In genomic region chr4:150898716-150899365, GRCm38 (mm10) we compare ENCODE assay signal across 9 mouse cellular contexts. TPM values are rescaled to one million over a fixed set of nuclear protein-coding genes. Genes with fewer than 3 reads are reported as not detected.
A peak's percentile ranks its signal among the peaks of the same experiment; 100 is the strongest.
DNase-seq lines count a peak whose midpoint lies in the region; ATAC-seq and TF ChIP-seq lines count a peak whose summit lies in the region.
"Had no signal": no experiment of that assay in that cellular context is flagged by ENCODE, and none has a peak within 500 bp of the region (broad histone marks: within the 10 kb centered on the region; RNA-seq: fewer than 3 reads in every experiment).

No protein-coding gene starts in this region.

- WGBS in kidney, embryonic 15.5 days = 47% methylated on average over 13 of the region's 13 CpGs
- 54% methylated on average over 13 of the region's 13 CpGs for WGBS in intestine, embryonic 15.5 days
- WGBS in liver, embryonic 13.5 days (ENCODE audit: insufficient replicate concordance) = 60% methylated on average over 13 of the region's 13 CpGs
- WGBS in neural tube, embryonic 12.5 days = 62% methylated on average over 13 of the region's 13 CpGs
- WGBS in stomach, embryonic 15.5 days = 57% methylated on average over 13 of the region's 13 CpGs

- TF ChIP-seq POLR2A in brain, embryonic 14.5 days (IDR thresholded peaks at IDR 0.05; ENCODE audit: borderline replicate concordance, extremely low read depth, insufficient read depth, insufficient read length, poor library complexity, severe bottlenecking) = no peak

- H3K4me2 ChIP-seq in kidney, embryonic 15.5 days = no peak overlapping the region
- H3K4me2 ChIP-seq in intestine, embryonic 15.5 days (replicated peaks) = no peak overlapping the region
- H3K4me2 ChIP-seq in liver, embryonic 13.5 days = no peak overlapping the region
- no peak overlapping the region for H3K4me2 ChIP-seq in neural tube, embryonic 12.5 days (replicated peaks)
- H3K4me2 ChIP-seq in stomach, embryonic 15.5 days = no peak overlapping the region
- H3K4me2 ChIP-seq: lung, embryonic 15.5 days had no signal

- no peak for ATAC-seq in kidney, embryonic 15.5 days (replicated peaks; ENCODE audit: low FRiP score)
- peak; percentile 76 for ATAC-seq in frontal cortex, adult (ENCODE audit: low TSS enrichment)
- ATAC-seq in intestine, embryonic 15.5 days = peak; percentile 64
- peak; percentile 48 for ATAC-seq in liver, embryonic 13.5 days (ENCODE audit: low read depth)
- peak; percentile 41; the same call in 1 of the 2 replicates for ATAC-seq in neural tube, embryonic 12.5 days (ENCODE audit: low FRiP score, low read depth)
- peak; percentile 45; the same call in 1 of the 2 replicates for ATAC-seq in stomach, embryonic 15.5 days (ENCODE audit: insufficient read depth, low FRiP score, low read depth)

- H3K27me3 ChIP-seq in kidney, embryonic 15.5 days = no peaks in the 10 kb centered on the region
- H3K27me3 ChIP-seq in intestine, embryonic 15.5 days (replicated peaks) = no peaks in the 10 kb centered on the region
- no peaks in the 10 kb centered on the region for H3K27me3 ChIP-seq in liver, embryonic 13.5 days
- no peaks in the 10 kb centered on the region for H3K27me3 ChIP-seq in neural tube, embryonic 12.5 days (replicated peaks)
- H3K27me3 ChIP-seq in stomach, embryonic 15.5 days (replicated peaks) = no peaks in the 10 kb centered on the region
- H3K27me3 ChIP-seq: lung, embryonic 15.5 days had no signal

- H3K36me3 ChIP-seq in kidney, embryonic 15.5 days = peaks cover 75% of the 10 kb centered on the region
- H3K36me3 ChIP-seq in intestine, embryonic 15.5 days = peaks cover 56% of the 10 kb centered on the region
- peaks cover 79% of the 10 kb centered on the region for H3K36me3 ChIP-seq in liver, embryonic 13.5 days
- peaks cover 77% of the 10 kb centered on the region for H3K36me3 ChIP-seq in neural tube, embryonic 12.5 days
- peaks cover 44% of the 10 kb centered on the region for H3K36me3 ChIP-seq in stomach, embryonic 15.5 days

- H3K27ac ChIP-seq in kidney, embryonic 15.5 days = no peak overlapping the region
- H3K27ac ChIP-seq in intestine, embryonic 15.5 days = no peak overlapping the region
- no peak overlapping the region for H3K27ac ChIP-seq in liver, embryonic 13.5 days
- no peak overlapping the region for H3K27ac ChIP-seq in neural tube, embryonic 12.5 days
- H3K27ac ChIP-seq in stomach, embryonic 15.5 days = no peak overlapping the region
- H3K27ac ChIP-seq: lung, embryonic 15.5 days had no signal

- H3K4me1 ChIP-seq in kidney, embryonic 15.5 days = peaks cover 24% of the 10 kb centered on the region
- peaks cover 17% of the 10 kb centered on the region for H3K4me1 ChIP-seq in intestine, embryonic 15.5 days (replicated peaks)
- H3K4me1 ChIP-seq in liver, embryonic 13.5 days (replicated peaks) = peaks cover 24% of the 10 kb centered on the region
- no peaks in the 10 kb centered on the region for H3K4me1 ChIP-seq in neural tube, embryonic 12.5 days
- 0 out of 2 replicates have a peak, but pooled peaks cover 5% of the 10 kb centered on the region for H3K4me1 ChIP-seq in stomach, embryonic 15.5 days

- no peak overlapping the region for H3K9ac ChIP-seq in kidney, embryonic 15.5 days
- no peak overlapping the region for H3K9ac ChIP-seq in intestine, embryonic 15.5 days
- H3K9ac ChIP-seq in liver, embryonic 13.5 days = no peak overlapping the region
- H3K9ac ChIP-seq in neural tube, embryonic 12.5 days = no peak overlapping the region
- H3K9ac ChIP-seq in stomach, embryonic 15.5 days = no peak overlapping the region
- H3K9ac ChIP-seq: lung, embryonic 15.5 days had no signal

- peak; percentile 75 for DNase-seq in kidney, adult 11 months
- peak; percentile 80 for DNase-seq in brain, embryonic 14.5 days (ENCODE audit: low read depth)
- DNase-seq in liver, embryonic 13.5 days = peak; percentile 51

- no peaks in the 10 kb centered on the region for H3K9me3 ChIP-seq in kidney, embryonic 15.5 days (replicated peaks)
- no peaks in the 10 kb centered on the region for H3K9me3 ChIP-seq in intestine, embryonic 15.5 days
- no peaks in the 10 kb centered on the region for H3K9me3 ChIP-seq in liver, embryonic 13.5 days (replicated peaks)
- no peaks in the 10 kb centered on the region for H3K9me3 ChIP-seq in neural tube, embryonic 12.5 days
- H3K9me3 ChIP-seq in stomach, embryonic 15.5 days = no peaks in the 10 kb centered on the region
- H3K9me3 ChIP-seq: lung, embryonic 15.5 days had no signal

- TF ChIP-seq CTCF in brain, embryonic 14.5 days (IDR thresholded peaks at IDR 0.05; ENCODE audit: borderline replicate concordance, extremely low read depth, insufficient read depth, insufficient read length) = peak; percentile 88

- no peak overlapping the region for H3K4me3 ChIP-seq in kidney, embryonic 15.5 days (replicated peaks)
- H3K4me3 ChIP-seq in intestine, embryonic 15.5 days (replicated peaks) = no peak overlapping the region
- no peak overlapping the region for H3K4me3 ChIP-seq in liver, embryonic 13.5 days (replicated peaks)
- H3K4me3 ChIP-seq in neural tube, embryonic 12.5 days = no peak overlapping the region
- H3K4me3 ChIP-seq in stomach, embryonic 15.5 days (replicated peaks) = no peak overlapping the region
- H3K4me3 ChIP-seq: lung, embryonic 15.5 days had no signal

RNA-seq across cellular contexts. Expression of gene Park7, which starts 15.4 kb away (rescaled TPM):
- 391 and 393 TPM in 2 replicates for polyA plus RNA-seq in kidney, embryonic 15.5 days (2015; fragmentation: Nextera tagmentation; extraction: Ambion mirVana)
- 268 and 286 TPM in 2 replicates for polyA plus RNA-seq in brain, embryonic 14.5 days (2012; rRNA removed)
- 410 and 432 TPM in 2 replicates for polyA plus RNA-seq in intestine, embryonic 15.5 days (2015; fragmentation: Nextera tagmentation; extraction: Ambion mirVana)
- polyA plus RNA-seq in liver, embryonic 13.5 days (2015; fragmentation: Nextera tagmentation; extraction: Ambion mirVana) = 302 and 304 TPM in 2 replicates
- 371 and 380 TPM in 2 replicates for polyA plus RNA-seq in neural tube, embryonic 12.5 days (2016; fragmentation: Nextera tagmentation; extraction: Ambion mirVana)
- polyA plus RNA-seq in stomach, embryonic 15.5 days (2015; fragmentation: Nextera tagmentation; extraction: Ambion mirVana) = 411 and 424 TPM in 2 replicates

RNA-seq across cellular contexts. Expression of gene Tnfrsf9, which starts 15.5 kb away (rescaled TPM):
- 0.32 and 0.40 TPM in 2 replicates for polyA plus RNA-seq in kidney, embryonic 15.5 days (2015; fragmentation: Nextera tagmentation; extraction: Ambion mirVana)
- polyA plus RNA-seq in brain, embryonic 14.5 days (2012; rRNA removed) = 0.25 and 0.35 TPM in 2 replicates
- polyA plus RNA-seq in intestine, embryonic 15.5 days (2015; fragmentation: Nextera tagmentation; extraction: Ambion mirVana) = 1.5 and 1.7 TPM in 2 replicates
- 0.17 and 0.20 TPM in 2 replicates for polyA plus RNA-seq in liver, embryonic 13.5 days (2015; fragmentation: Nextera tagmentation; extraction: Ambion mirVana)
- polyA plus RNA-seq in neural tube, embryonic 12.5 days (2016; fragmentation: Nextera tagmentation; extraction: Ambion mirVana) = 0.29 and 0.83 TPM in 2 replicates
- polyA plus RNA-seq in stomach, embryonic 15.5 days (2015; fragmentation: Nextera tagmentation; extraction: Ambion mirVana) = 0.98 and 1.2 TPM in 2 replicates

RNA-seq across cellular contexts. Expression of gene Errfi1, which starts 45.1 kb away (rescaled TPM):
- 29.3 and 34.2 TPM in 2 replicates for polyA plus RNA-seq in kidney, embryonic 15.5 days (2015; fragmentation: Nextera tagmentation; extraction: Ambion mirVana)
- polyA plus RNA-seq in brain, embryonic 14.5 days (2012; rRNA removed) = 18.5 and 22.7 TPM in 2 replicates
- polyA plus RNA-seq in intestine, embryonic 15.5 days (2015; fragmentation: Nextera tagmentation; extraction: Ambion mirVana) = 27.8 and 28.1 TPM in 2 replicates
- 12.8 and 15.4 TPM in 2 replicates for polyA plus RNA-seq in liver, embryonic 13.5 days (2015; fragmentation: Nextera tagmentation; extraction: Ambion mirVana)
- polyA plus RNA-seq in neural tube, embryonic 12.5 days (2016; fragmentation: Nextera tagmentation; extraction: Ambion mirVana) = 56.1 and 60.3 TPM in 2 replicates
- polyA plus RNA-seq in stomach, embryonic 15.5 days (2015; fragmentation: Nextera tagmentation; extraction: Ambion mirVana) = 32.3 and 33.4 TPM in 2 replicates
